ENCODE assay signal across 11 mouse cellular contexts in genomic region chr7:135624854-135625253, GRCm38 (mm10).
A peak's percentile ranks its signal among the peaks of the same experiment; 100 is the strongest.
DNase-seq lines count a peak whose midpoint lies in the region; ATAC-seq and TF ChIP-seq lines count a peak whose summit lies in the region.
"Had no signal": no experiment of that assay in that cellular context is flagged by ENCODE, and none has a peak within 500 bp of the region (broad histone marks: within the 10 kb centered on the region; RNA-seq: fewer than 3 reads in every experiment).

No protein-coding gene starts in this region.

- intact Hi-C loops in left cerebral cortex, postnatal 36 days (cut with DNase I) = no loop called here

- H3K4me1 ChIP-seq in liver, postnatal 0 days (ENCODE audit: insufficient read depth) = no peaks in the 10 kb centered on the region
- no peaks in the 10 kb centered on the region for H3K4me1 ChIP-seq in hindbrain, embryonic 11.5 days (replicated peaks; ENCODE audit: control insufficient read depth, insufficient read depth, low read length)
- H3K4me1 ChIP-seq: embryonic facial prominence, embryonic 15.5 days had no signal

- no peak overlapping the region for H3K4me2 ChIP-seq in liver, postnatal 0 days (ENCODE audit: low read depth, low read length)
- H3K4me2 ChIP-seq in hindbrain, embryonic 11.5 days (replicated peaks; ENCODE audit: low read depth, low read length) = no peak overlapping the region
- H3K4me2 ChIP-seq: embryonic facial prominence, embryonic 15.5 days; lung, embryonic 15.5 days had no signal

- 65% methylated on average over 3 of the region's 3 CpGs for WGBS in liver, postnatal 0 days (ENCODE audit: insufficient replicate concordance)
- WGBS in hindbrain, embryonic 11.5 days = 75% methylated on average over 3 of the region's 3 CpGs

- DNase-seq in gastrocnemius, postnatal 10 days = peak; percentile 16
- no peak for DNase-seq in gastrocnemius, postnatal 25 days
- DNase-seq in liver, postnatal 0 days = peak; percentile 36
- DNase-seq in liver = no peak
- DNase-seq in ES-CJ7 (ENCODE audit: low read depth, low spot score) = peak; percentile 14
- DNase-seq in left cerebral cortex, postnatal 36 days (ENCODE audit: low spot score in 2 of 2) = no peak
- DNase-seq in hindbrain, embryonic 11.5 days (ENCODE audit: low spot score) = no peak
- DNase-seq: thymus, postnatal 25 days had no signal

- H3K9me3 ChIP-seq in liver, postnatal 0 days (ENCODE audit: low read length) = no peaks in the 10 kb centered on the region
- no peaks in the 10 kb centered on the region for H3K9me3 ChIP-seq in hindbrain, embryonic 11.5 days (ENCODE audit: control insufficient read depth, low read length)
- H3K9me3 ChIP-seq: embryonic facial prominence, embryonic 15.5 days; lung, embryonic 15.5 days had no signal

- no peak for ATAC-seq in liver, postnatal 0 days
- 0 out of 2 replicates have a peak, but pooled peaks have one; percentile 29 for ATAC-seq in granulocyte monocyte progenitor cell, adult 5-6 weeks (replicated peaks; ENCODE audit: poor library complexity, severe bottlenecking)
- no peak for ATAC-seq in hindbrain, embryonic 11.5 days (ENCODE audit: low FRiP score)

- no peak overlapping the region for H3K4me3 ChIP-seq in liver, postnatal 0 days (ENCODE audit: low read depth, low read length)
- H3K4me3 ChIP-seq in hindbrain, embryonic 11.5 days (ENCODE audit: low read depth, low read length) = no peak overlapping the region
- H3K4me3 ChIP-seq: embryonic facial prominence, embryonic 15.5 days; lung, embryonic 15.5 days had no signal

- H3K36me3 ChIP-seq in liver, postnatal 0 days (replicated peaks; ENCODE audit: insufficient read depth, low read length) = no peaks in the 10 kb centered on the region; the same call in 1 of the 2 replicates
- no peaks in the 10 kb centered on the region for H3K36me3 ChIP-seq in hindbrain, embryonic 11.5 days (ENCODE audit: control insufficient read depth, insufficient read depth, low read length)
- H3K36me3 ChIP-seq: embryonic facial prominence, embryonic 15.5 days; lung, embryonic 15.5 days had no signal

- no peaks in the 10 kb centered on the region for H3K27me3 ChIP-seq in liver, postnatal 0 days (ENCODE audit: insufficient read depth, low read length)
- no peaks in the 10 kb centered on the region for H3K27me3 ChIP-seq in hindbrain, embryonic 11.5 days (ENCODE audit: control insufficient read depth, insufficient read depth, low read length)
- H3K27me3 ChIP-seq: embryonic facial prominence, embryonic 15.5 days; lung, embryonic 15.5 days had no signal

- no peak overlapping the region for H3K27ac ChIP-seq in liver, postnatal 0 days (ENCODE audit: low read depth)
- H3K27ac ChIP-seq in hindbrain, embryonic 11.5 days (ENCODE audit: low read depth, low read length) = no peak overlapping the region
- H3K27ac ChIP-seq: embryonic facial prominence, embryonic 15.5 days; lung, embryonic 15.5 days had no signal

- no peak for TF ChIP-seq EP300 in liver, postnatal 0 days (IDR thresholded peaks at IDR 0.05; ENCODE audit: low read depth)

- no peak overlapping the region for H3K9ac ChIP-seq in liver, postnatal 0 days (replicated peaks)
- no peak overlapping the region for H3K9ac ChIP-seq in hindbrain, embryonic 11.5 days (ENCODE audit: low read depth, low read length)
- H3K9ac ChIP-seq: embryonic facial prominence, embryonic 15.5 days; lung, embryonic 15.5 days had no signal

- peak; percentile 78 for TF ChIP-seq CTCF in liver, postnatal 0 days (IDR thresholded peaks at IDR 0.05; ENCODE audit: low read depth)

Comparison
In these comparisons a context has a peak if more than half of its experiments do, and no peak if none do; other contexts are left out.
1. DNase-seq: peak in gastrocnemius, postnatal 10 days (single experiment), liver, postnatal 0 days (single experiment) and ES-CJ7 (single experiment); none in gastrocnemius, postnatal 25 days (single experiment), liver (single experiment), left cerebral cortex, postnatal 36 days (0 of 2) and hindbrain, embryonic 11.5 days (single experiment).